Mouse (Mus musculus) kidney, adult 2 months (tissue): Measurements from ENCODE around the gene D17Wsu92e.

ENCODE experiments used
- CTCF ChIP-seq: fragments of 200-500 bp; conservative IDR thresholded peaks from 2 replicates; pipeline ENCODE4 v1.5.1; 2011; ENCODE audit warnings: low read depth, mild to moderate bottlenecking, control low read depth, low read length, moderate library complexity, mixed read lengths; ENCODE audit not compliant: insufficient read depth, insufficient read length
- POLR2A ChIP-seq: fragments of 200-500 bp; IDR thresholded peaks from one replicate; pipeline ENCODE4 v1.6.1; 2011; ENCODE audit warnings: low read depth, low read length, control low read depth

DNA sequence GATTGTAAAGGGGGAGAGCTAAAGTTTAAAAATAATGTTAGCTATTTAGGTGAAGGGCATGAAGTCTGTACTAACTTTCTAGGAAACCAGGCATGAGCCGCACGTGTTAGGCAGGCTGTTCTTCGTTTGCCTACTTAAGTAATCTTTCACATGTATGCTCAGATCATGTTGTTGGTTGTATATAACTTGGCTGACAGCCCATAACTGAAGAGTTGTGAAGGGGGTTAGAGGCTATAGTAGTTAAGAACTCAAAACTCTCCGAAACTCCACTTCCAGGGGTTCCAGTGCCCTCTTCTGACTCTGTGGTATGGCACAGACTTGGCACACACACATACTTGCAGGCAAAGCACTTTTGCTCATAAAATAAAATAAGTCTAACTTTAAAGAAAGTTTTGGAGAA, 46.3 kb upstream of the D17Wsu92e start:
- TF ChIP-seq POLR2A (no peak), CTCF (no peak)
